Mouse (Mus musculus) lung, postnatal 0 days (tissue): ENCODE measurements at regions not wholly inside any gene's neighbourhood (a gene's known extent, or its start where the extent isn't known, plus 50 kb on each side); places are given as distances from the start of the nearest gene placed in this dataset.

Experiments
- CTCF ChIP-seq: IDR thresholded peaks from 2 replicates; pipeline ENCODE4 v1.5.1; 2016; ENCODE audit warnings: antibody characterized with exemption, mild to moderate bottlenecking
- EP300 ChIP-seq: IDR thresholded peaks from 2 replicates; pipeline ENCODE4 v1.6.1; 2016; ENCODE audit warnings: antibody characterized with exemption, mild to moderate bottlenecking, control low read depth

GRCm38 (mm10) chr1:151112390-151112789 is 69.9 kb upstream of the Gm47985 start:
- no peak for TF ChIP-seq CTCF
- no peak for TF ChIP-seq EP300
